Mouse (Mus musculus): ENCODE data around the gene Dnm3. TPM values are rescaled to one million over a fixed set of nuclear protein-coding genes. Genes with fewer than 3 reads are reported as not detected.

The Dnm3 gene
- total RNA-seq, 1 experiment from 2014 or later = 1.5 TPM

- ATAC-seq (replicated peaks; ENCODE audit: insufficient number of reproducible peaks, low FRiP score, low TSS enrichment, poor library complexity, severe bottlenecking) = no peak
These were observed 131.3 kb downstream of the Dnm3 start for GRCm38 (mm10) chr1:162346456-162347011.

DNA sequence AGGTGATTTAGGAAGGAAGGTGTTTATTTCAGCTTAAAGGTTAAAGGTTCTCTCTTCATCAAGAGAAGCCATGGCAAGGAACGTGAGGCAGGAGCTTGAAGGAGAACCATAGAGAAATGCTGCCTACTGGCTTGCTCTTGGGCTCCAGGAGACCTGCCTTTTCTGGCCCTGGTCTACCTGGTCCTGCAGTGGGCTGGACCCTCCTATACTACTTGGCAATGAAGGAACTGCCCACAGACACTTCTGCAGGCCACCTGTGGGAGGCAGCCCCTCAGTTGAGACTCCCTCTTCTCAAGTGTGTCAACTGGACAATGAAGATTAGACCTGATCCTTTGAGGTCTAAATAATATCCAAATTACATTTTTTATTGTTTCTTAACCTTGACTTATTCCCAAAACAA, 140.7 kb downstream of the Dnm3 start:
- ATAC-seq (replicated peaks; ENCODE audit: insufficient number of reproducible peaks, low FRiP score, low TSS enrichment, poor library complexity, severe bottlenecking) = no peak

DNA sequence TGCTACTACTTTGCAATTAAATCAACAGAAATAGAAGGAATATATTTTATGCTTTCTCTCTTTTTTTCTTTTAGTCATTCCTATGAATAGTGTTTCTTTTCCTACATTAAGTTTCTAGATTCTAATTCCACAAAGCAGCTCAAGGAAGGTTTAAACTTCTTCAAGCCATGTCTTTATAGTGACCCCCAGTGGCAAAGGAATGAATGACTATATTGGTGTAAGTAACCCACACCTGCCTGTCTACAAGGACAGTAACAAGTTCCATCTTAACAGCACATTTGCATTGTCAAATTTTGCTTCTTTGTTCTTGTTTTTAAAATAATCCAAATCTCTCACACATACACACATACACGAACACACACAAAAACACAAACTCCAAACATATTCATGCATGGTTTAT, 141.2 kb downstream of the Dnm3 start:
- no peak for ATAC-seq (replicated peaks; ENCODE audit: insufficient number of reproducible peaks, low FRiP score, low TSS enrichment, poor library complexity, severe bottlenecking)

- no peak for ATAC-seq (replicated peaks; ENCODE audit: insufficient number of reproducible peaks, low FRiP score, low TSS enrichment, poor library complexity, severe bottlenecking)
These were observed 141.6 kb downstream of the Dnm3 start for GRCm38 (mm10) chr1:162336224-162336623.

DNA sequence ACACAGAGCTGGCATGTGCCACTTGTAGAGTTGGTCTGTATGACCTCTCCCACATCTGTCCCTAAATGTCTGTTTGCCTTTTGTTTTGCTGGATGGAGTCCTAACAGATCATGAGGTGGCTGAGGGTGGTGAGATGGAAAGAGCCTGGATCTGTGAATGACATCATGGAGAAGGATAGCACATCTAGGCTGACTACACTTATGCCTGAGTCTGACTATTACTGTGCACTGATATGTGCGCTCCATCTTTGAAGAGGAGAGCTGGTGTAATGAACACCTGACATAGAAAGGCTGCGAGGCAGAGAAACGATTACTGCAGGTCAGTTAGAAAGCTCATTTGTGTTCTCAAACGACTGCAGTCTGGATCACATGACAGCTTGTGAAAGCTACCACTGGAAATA, 149.2 kb downstream of the Dnm3 start:
- ATAC-seq (replicated peaks; ENCODE audit: insufficient number of reproducible peaks, low FRiP score, low TSS enrichment, poor library complexity, severe bottlenecking) = no peak

DNA sequence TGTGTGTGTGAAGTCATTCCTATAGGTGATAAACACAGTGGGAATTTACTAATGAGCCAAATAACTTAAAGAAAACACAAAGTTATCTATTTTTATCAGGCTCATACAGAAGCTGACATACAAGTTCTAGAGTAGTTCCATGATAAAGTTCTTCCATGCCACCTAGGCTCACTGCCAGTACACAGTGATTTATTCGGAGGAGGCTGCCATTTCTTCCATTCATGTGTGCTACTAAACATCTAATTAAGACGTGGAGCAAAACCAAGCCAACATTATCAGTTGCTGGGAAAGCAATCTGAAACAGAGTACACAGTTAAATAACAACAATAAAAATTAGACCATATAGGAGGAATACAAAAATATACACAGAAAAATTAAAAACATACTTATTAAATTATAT, 150.2 kb downstream of the Dnm3 start:
- no peak for ATAC-seq (replicated peaks; ENCODE audit: insufficient number of reproducible peaks, low FRiP score, low TSS enrichment, poor library complexity, severe bottlenecking)

DNA sequence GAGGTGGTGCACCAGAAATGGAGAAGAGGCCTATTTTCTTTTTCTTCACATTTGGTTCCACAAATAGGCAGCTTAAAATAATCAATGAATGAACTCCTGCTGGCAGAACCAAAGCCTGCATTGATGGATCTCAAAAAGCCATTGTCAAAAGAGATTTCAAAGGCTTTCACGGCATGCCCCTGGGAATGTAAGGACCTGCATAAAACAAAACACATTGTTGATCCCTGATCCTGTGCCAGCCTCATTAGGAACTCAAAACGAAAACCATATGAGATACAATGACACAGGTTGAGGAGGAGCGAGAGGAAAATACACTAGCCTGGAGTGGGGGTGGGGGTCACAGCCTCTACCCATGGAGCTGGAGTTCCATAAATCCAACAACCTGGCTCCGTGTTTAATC, 153.4 kb downstream of the Dnm3 start:
- ATAC-seq (replicated peaks; ENCODE audit: insufficient number of reproducible peaks, low FRiP score, low TSS enrichment, poor library complexity, severe bottlenecking) = no peak

DNA sequence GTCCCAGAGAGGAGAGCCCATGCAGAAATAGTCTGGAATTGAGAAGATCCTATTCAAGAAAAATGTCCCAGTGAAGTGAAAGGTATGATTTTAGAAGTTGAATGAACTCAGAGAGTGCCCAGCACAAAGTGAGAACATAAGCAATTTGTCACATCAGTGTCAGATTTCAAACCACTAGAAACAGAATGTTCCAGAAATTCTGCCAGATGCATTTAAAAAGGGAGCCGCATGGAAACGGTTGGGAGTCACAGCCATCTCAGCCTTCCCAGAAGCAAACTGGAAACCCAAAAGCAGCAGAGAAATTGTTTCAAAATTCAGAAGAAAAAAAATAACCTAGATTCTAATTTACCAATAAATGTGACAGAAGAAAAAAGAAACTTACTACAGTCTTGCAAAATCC, 154.7 kb downstream of the Dnm3 start:
- ATAC-seq (replicated peaks; ENCODE audit: insufficient number of reproducible peaks, low FRiP score, low TSS enrichment, poor library complexity, severe bottlenecking) = no peak

GRCm38 (mm10) chr1:162313451-162314276, 164.2 kb downstream of the Dnm3 start:
- ATAC-seq (replicated peaks; ENCODE audit: insufficient number of reproducible peaks, low FRiP score, low TSS enrichment, poor library complexity, severe bottlenecking) = 0 out of 2 replicates have a peak, but pooled peaks have one; percentile 68

- no peak for ATAC-seq (replicated peaks; ENCODE audit: insufficient number of reproducible peaks, low FRiP score, low TSS enrichment, poor library complexity, severe bottlenecking)
These were observed 165.2 kb downstream of the Dnm3 start for GRCm38 (mm10) chr1:162312621-162313020.

DNA sequence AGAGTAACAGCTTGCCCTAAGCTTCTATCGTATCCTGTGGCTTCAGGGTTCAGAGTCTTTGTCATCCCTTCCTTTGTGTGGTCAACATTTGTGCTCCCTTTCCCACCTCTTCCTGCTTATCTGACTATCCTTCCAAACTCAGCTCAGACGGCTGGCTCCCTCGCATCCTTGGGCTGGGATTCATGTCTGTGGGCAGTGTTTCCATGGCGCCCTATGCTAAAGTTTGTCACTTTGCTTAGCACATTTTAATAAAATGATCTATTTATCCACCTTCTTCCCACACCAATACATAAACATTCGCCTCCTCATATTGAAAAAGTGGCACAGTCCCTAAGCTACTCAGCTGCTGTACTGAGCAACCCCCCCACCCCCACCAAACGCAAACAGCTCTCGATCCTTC, 165.7 kb downstream of the Dnm3 start:
- ATAC-seq (replicated peaks; ENCODE audit: insufficient number of reproducible peaks, low FRiP score, low TSS enrichment, poor library complexity, severe bottlenecking) = no peak

GRCm38 (mm10) chr1:162305247-162305646, 172.6 kb downstream of the Dnm3 start:
- no peak for ATAC-seq (replicated peaks; ENCODE audit: insufficient number of reproducible peaks, low FRiP score, low TSS enrichment, poor library complexity, severe bottlenecking)

DNA sequence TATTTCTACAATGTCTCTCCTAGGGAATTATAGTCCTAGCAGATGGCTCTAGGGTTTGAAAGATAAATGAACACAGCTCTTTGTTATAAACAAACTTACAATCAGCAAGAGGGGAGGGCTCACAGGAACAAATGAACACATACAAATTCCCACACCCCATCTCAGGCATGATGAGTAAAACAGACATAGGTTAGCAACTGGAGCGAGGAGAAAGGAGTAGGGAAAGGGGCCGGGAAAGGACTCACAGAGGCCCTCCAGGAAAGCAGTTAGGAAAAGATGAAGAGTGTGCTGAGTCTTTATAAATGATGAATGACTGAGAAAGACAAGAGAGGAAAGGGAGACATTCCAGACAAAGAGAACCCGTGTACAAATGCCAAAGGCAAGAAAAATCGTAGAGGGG, 175.4 kb downstream of the Dnm3 start:
- no peak for ATAC-seq (replicated peaks; ENCODE audit: insufficient number of reproducible peaks, low FRiP score, low TSS enrichment, poor library complexity, severe bottlenecking)

DNA sequence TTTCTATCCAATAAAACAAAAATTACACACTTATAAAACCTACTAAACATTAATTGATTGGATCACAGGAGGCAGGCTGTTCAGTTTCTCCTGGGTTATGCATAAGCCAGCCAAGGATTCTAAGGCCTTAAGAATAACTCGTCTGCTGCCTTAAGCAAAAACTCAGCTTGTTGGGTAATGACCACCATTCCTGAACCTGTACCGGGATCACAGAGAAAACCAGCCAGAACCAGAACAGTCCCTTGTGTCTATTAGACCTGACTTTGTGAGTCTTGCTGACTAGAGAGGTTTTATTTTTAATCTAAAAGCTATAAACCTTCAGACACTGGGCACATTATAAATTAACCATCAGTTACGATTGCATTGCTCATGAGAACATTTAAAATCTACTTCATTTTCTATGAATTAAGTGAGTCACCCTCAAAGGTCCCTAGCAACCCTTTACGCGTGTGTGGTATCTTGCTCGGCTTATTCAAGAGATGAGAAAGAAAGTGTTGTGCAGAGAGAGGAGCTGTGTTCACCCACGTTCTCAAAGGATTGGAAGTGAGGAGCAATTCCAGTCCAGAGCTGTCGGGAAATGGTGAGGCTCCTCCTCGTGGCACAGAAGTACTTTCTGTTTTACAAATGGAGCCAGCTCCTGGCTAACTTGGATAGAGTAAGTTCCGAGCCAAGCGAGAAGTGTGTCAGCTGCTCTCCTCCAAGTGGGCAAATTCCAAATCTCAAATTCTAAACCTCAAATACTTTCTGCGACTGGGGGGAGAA, 178.1 kb downstream of the Dnm3 start:
- ATAC-seq (replicated peaks; ENCODE audit: insufficient number of reproducible peaks, low FRiP score, low TSS enrichment, poor library complexity, severe bottlenecking) = no peak

DNA sequence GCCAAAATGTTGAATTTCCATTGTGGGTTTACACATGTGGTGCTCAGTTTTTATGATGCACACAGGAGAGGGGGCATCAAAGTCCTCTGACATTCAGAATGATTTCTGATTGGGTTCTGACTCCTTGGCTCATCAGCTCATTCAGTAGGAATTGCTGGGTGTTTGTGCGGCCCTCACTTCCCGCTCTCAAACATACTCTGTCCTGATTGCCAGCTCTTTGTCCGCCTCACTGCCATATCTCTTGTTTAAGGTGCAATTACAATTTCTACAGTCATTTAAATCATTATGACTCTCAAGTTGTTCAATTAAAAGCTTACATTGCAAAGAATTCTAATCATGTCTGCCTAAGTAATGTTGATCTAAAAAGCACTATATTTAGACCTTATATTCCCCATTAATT, 179.3 kb downstream of the Dnm3 start:
- no peak for ATAC-seq (replicated peaks; ENCODE audit: insufficient number of reproducible peaks, low FRiP score, low TSS enrichment, poor library complexity, severe bottlenecking)

GRCm38 (mm10) chr1:162295443-162295842, 182.4 kb downstream of the Dnm3 start:
- no peak for ATAC-seq (replicated peaks; ENCODE audit: insufficient number of reproducible peaks, low FRiP score, low TSS enrichment, poor library complexity, severe bottlenecking)

GRCm38 (mm10) chr1:162294572-162294910, 183.3 kb downstream of the Dnm3 start:
- no peak for ATAC-seq (replicated peaks; ENCODE audit: insufficient number of reproducible peaks, low FRiP score, low TSS enrichment, poor library complexity, severe bottlenecking)

GRCm38 (mm10) chr1:162293732-162294571, 183.9 kb downstream of the Dnm3 start:
- no peak for ATAC-seq (replicated peaks; ENCODE audit: insufficient number of reproducible peaks, low FRiP score, low TSS enrichment, poor library complexity, severe bottlenecking)

DNA sequence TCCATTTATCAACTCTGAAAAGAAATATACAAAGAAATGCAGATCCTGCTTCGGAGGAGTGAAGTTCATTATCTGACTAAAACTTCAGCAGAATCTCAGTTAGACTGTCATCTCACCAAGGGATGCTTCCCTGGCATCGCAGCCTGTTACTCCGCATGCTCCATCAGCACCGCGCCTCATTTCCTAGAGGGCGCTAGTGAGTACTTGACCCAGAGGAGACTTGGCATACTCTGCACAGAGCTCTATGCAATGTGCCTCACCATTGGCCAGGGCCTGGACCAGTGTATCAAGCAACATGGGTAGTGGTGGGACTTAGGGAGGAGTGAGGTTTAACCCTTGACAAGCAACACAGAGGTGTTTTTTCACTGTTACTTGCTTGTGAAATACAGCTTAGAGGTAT, 190.9 kb downstream of the Dnm3 start:
- no peak for ATAC-seq (replicated peaks; ENCODE audit: insufficient number of reproducible peaks, low FRiP score, low TSS enrichment, poor library complexity, severe bottlenecking)
